Mouse (Mus musculus) left cerebral cortex, adult 11 months (tissue): ENCODE data around the gene Ints2.

Experiments used
- DNase-seq: peaks from one replicate; pipeline ENCODE4 v3.0.0; 2022; ENCODE audit warnings: low spot score

Ints2 gene

DNA sequence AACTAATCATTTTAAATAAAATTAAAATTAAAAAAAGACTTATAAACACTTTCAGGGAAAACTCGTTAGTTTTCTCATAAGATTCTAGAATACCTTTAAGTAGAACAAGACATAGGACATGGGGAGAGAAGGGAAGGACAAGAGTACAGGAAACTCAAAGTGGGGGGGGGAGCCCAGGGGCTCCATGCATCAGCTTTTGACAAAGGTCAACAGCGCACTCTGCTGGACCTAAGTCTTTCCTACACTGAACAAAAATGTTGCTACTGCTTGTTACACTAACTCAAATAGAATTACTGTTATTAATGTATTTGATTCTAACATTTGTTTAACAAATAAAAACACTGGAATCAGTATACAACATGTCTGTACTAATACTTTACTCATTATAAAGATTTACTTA lies 83.2 kb downstream of the Ints2 start:
- DNase-seq, result peak; percentile 5

DNA sequence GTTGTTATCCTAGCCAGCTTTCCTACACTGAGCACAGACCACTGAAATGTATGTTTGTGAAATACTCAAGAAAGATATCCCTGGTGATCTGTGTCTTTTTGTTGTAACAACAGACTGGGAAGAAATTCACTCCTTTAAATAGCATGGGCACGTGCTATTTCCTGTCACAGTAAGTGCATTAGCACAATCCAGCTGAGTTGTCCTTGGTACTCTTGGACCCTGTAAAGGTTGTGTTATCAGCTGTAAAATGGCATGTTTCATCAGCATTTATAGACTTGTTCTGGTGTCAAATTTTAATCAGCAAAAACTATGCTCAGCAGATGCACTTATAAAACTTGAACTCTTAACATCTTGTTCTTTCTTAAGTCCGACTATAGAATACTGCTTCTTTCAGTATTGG lies 86.6 kb downstream of the Ints2 start:
- no peak for DNase-seq
